Mouse (Mus musculus) urinary bladder, postnatal 36 days (tissue): ENCODE measurements at regions not wholly inside any gene's neighbourhood (a gene's known extent, or its start where the extent isn't known, plus 50 kb on each side); places are given as distances from the start of the nearest gene placed in this dataset.

Experiments used
- DNase-seq, 2 experiments: peaks; one replicate each; pipeline ENCODE4 v3.0.0; 2022; ENCODE audit warnings: low spot score in 2 of 2, mixed read lengths in 1 of 2

GRCm38 (mm10) chr5:11983452-11983851, 65.6 kb downstream of the 4933402N22Rik start:
- no peak for DNase-seq

GRCm38 (mm10) chr5:11989140-11989539, 71.3 kb downstream of the 4933402N22Rik start:
- DNase-seq = no peak

DNA sequence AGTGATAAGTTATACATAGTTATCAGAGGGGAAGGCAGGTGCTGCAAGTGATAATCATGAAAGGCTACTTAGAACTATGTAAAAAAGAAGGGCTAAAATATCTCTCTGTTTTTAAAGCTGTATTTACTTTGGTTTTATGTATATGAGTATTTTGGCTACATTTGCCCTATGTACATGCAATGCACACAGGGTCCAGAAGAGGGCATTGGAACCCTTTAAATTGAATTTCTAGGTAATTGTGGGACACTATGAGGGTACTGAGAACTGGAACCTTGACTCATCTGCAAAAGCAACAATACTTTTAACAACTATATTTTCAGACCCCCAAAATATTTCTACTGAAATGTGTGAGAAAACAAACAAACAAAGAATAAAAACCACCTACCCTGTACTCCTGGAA, 82.9 kb downstream of the 4933402N22Rik start:
- no peak for DNase-seq

DNA sequence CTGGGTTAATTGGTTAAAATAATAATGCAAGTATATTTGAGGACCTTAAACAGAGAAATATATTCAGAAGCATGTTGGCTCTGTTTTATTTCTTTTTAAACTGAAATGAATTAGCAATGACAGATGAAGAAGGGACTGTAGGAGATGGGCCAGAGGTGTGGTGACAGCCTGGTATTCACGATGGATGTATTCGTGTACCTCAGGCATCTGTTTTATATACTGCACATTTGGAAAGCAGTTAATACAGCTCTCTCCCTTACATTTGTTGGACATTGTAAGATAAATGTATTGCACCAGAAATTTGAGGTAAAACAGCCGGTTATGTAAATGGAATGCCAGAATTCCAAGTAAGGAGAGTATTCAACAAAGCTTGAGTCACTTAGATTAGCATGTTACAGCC, 88.6 kb downstream of the 4933402N22Rik start:
- DNase-seq = no peak

DNA sequence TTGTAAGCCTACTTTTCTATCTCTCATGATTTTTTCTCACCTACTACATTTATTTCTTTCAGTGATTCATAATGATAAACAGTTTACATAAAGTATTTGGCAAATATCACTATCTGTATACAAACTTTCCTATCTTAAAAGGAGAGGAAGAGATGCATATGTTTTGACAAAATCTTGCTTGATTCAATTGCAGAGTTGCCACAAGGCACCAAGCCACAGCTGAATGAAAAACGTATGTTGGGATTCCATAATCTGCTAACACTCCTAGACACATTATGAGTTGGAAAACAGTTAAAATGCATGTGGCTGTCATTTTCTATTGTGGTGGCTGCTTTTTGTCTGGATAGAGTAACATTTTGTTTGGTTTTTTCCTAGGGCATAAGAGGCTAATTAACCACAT, 98.5 kb downstream of the 4933402N22Rik start:
- DNase-seq = no peak

DNA sequence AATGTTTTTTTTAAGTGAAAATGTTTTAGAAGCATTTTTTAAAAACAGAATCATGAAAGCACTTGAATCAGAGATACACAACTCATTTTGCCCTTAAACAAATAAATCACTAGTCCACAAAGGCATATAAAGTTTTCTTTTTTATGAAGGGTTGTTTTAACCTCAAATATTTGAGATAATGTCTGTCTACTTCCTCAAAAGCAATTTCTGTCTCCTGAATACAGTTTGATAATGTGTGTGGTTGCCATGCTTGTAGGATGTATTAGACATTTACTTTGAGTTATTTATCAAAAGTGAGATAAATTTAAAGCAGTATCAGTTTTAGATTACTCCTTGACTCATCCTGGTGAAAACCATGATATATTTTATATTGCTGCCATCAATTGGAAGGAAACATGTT, 102.6 kb downstream of the 4933402N22Rik start:
- no peak for DNase-seq

DNA sequence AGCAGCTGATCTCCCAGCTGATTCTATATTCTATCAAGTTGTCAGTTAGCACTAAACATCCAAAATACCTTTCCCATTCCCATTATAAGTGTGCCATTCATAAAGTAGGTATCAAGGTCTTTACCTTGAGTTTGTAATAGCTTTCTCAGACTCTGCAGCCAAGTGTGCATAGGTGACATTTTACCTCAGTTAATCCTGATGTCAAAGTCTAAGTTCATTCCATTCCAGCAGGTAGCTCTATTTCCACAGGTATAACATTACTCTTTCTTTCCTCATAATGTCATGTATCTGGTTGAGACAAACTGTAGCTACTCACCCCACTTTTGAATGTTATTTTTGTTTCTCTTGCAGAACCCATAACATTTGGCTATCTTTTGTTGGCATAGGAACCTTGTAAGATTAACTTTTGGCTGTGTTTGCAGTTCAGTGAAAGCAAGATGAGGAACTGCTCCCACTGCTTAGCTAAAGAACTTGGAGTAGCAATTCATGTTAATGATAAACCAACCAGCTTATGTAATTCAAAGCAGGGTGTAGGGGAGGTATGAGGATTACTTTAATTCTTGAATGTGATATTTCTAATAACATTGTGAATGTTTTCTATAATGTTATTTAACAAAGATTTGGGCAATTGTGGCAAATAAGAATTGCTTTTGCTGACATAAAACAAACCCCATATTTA, 107.0 kb downstream of the 4933402N22Rik start:
- DNase-seq = no peak

DNA sequence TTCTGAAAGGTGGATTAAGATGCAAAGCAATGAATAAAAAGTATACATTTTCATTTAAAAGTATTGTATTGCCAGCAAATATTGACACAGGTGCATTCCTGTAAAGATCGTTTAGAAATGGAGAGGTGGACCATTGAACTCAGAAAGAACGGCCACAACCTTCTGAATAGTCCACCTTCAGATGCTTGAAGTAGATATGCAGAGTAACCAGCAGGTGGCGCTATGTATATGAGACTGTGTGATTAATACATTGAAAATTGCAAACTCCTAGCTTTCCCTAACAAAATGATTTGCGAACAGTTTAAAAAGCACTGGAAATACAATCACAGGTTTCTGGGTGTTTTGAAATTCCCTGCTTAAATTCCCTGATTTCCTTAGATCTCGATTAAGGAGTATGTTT, 112.2 kb downstream of the 4933402N22Rik start:
- peak; percentile 4 to 32 for DNase-seq

- no peak for DNase-seq
Measured at GRCm38 (mm10) chr5:12049806-12050205, 132.0 kb downstream of the 4933402N22Rik start.

DNA sequence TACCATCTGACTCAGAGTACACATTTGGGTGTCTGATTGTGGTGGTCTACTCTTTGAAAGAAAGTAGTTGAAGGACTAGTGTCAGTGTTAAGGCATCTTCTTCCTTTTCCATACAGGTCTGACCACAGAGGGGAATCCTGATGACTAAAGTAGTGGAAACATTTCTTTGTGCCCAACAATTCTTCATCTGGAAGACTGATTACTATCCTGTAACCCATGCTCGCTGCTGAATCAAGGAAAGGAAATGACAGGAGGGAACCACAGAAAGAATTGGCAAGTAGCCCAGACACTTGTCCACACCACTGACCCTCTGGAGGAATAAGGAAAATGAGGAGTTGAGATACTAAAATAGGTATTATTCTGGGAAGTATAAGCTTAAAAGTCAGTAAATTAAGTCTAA, 162.3 kb downstream of the 4933402N22Rik start:
- DNase-seq = no peak

DNA sequence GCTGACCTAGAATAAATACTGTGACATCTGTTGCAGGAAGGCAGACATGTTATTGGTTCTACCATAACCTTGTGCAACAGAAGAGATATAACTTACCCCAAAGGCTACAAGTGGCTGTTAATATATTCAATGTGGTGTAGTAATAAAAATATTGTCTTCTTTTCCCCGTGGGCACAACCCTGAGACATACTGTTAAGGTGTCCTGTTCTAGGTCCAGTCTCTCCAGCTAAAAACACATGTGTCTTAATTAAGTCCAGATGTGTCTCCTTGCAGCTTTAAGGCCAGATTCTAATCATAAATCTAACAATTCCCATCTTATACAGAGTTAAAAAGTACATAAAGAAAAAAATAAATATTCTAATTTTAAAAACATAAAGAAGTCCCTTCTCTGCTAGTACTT, 175.8 kb downstream of the 4933402N22Rik start:
- no peak for DNase-seq

- DNase-seq = no peak
Measured at GRCm38 (mm10) chr5:12116587-12117354, 198.9 kb downstream of the 4933402N22Rik start.

- DNase-seq = no peak
Measured at GRCm38 (mm10) chr5:12124935-12125334, 207.1 kb downstream of the 4933402N22Rik start.

GRCm38 (mm10) chr5:12127484-12128265, 209.8 kb downstream of the 4933402N22Rik start:
- DNase-seq = no peak

GRCm38 (mm10) chr5:12138961-12139360, 221.1 kb downstream of the 4933402N22Rik start:
- no peak for DNase-seq

DNA sequence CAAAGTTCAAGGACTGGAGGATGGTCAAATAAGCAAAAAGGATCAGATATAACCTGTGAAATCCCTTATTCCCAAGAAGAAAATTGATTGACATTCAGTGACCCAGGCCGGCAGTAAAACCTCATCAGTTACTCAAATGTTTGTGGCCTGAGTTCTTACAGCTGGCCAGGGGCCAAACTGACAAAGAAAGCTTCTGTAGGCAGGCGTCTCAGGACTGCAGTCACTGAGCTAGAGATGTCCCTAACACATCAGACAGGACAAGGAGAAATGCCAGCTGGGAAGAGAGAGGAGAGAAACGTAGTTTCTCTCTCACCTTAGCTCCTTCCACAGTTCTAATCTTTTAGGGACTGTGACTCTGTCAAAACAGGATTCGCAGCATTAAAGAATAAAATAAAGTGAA, 229.9 kb upstream of the Sema3d start:
- DNase-seq = no peak

DNA sequence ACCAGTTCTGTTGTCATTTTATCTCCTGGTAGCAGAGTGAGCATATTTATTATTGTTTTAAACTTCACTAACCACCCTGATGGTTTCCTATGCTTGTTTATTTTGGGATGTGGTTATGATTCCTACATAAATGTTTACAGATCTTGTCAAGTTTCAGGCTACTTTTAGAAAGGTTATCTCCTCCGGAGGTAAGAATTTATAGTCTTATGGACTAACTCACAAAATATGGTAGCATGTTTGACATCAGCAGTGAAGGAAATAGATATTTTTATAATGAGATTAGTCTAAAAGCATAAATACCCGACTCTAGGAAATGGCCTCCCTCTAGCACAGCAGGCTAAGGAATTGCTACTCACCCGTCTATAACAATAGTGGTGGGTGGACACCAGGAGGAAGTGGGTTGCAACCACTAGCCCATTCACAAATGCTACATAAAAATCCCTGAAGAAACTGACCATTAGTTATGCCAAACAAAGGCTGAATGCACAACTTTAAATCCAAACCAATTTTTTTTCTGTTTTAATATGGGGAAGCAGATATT, 228.6 kb upstream of the Sema3d start:
- DNase-seq = no peak

GRCm38 (mm10) chr5:12191681-12192080, 191.5 kb upstream of the Sema3d start:
- DNase-seq = no peak

GRCm38 (mm10) chr5:12207452-12207851, 175.7 kb upstream of the Sema3d start:
- DNase-seq = no peak

DNA sequence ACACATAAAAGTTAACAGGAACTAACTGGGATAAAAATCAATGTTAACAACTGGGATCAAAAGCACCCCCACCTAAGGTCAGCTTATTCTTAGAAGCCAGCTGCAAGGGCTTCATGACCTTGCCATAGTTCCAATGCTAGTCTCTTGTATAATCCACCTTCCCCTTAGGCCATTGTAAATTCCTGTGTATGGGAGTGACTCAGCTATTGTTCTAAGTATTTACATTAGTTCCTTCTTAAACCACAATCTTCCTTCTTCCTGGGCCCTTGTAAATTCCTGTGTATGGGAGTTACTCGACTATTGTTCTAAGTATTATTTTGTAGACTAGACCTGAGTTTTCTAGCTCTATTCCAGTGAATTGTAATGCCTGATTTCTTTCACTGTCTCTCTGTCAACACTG, 173.6 kb upstream of the Sema3d start:
- no peak for DNase-seq

DNA sequence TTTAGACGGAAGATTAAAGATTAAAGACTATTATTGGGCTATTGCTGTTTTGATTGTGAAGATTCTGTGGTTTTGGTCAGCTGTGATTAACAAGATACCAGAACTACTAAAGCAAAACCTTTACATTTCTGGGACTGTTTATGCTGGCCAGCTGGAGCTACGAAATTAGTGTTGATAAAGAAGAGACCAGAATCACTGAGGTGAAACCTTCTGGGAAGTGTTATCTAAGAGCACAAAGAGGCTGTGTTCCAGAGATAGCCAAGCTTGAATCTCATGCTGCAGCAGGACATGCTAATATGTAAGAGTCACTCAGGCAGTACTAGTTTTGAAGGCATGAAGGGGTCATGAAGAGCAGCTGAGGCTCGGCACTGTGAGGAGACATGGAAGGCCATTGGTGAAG, 169.7 kb upstream of the Sema3d start:
- no peak for DNase-seq

DNA sequence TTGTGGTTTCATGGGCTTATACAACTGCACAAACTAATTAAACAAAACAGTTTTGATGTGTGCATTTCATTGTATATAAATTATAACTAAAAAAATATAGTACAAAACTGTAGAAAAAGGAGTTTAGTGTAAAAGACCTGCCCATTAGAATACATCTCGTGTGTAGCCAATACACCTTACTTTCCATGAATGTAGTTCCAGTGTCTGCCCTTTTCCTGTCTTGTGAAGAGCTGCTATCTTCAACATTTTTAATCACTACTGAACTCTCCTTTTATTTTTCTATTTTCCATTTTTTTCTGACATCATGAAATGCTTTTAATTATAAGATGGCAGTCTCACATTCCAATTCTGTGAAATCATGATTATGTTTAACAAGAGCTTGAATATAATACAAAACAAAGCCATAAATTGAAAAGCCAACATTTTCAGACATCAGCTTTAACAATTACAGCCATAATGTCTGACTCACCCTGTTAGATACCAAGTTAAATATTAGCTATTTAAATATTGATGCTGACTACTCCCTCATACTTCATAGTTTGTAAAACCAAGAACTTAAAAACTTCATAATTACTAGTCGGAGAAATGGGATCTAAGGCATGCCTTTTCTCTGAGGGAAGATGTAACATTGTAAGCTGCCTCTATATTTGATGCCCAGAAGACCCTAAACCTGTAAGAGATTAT, 163.6 kb upstream of the Sema3d start:
- no peak for DNase-seq
